Mouse (Mus musculus) cortical plate, adult 2 months (tissue): Measurements from ENCODE around the gene Tanc2. TPM values are rescaled to one million over a fixed set of nuclear protein-coding genes. Genes with fewer than 3 reads are reported as not detected.
A peak's percentile ranks its signal among the peaks of the same experiment; 100 is the strongest.

ENCODE experiments used
- H3K27ac ChIP-seq: fragments of 200-500 bp; 2 replicates; pipeline ENCODE4 v1.5.1; 2012; ENCODE audit warnings: low read length, control low read depth, inconsistent platforms; ENCODE audit not compliant: insufficient read depth
- H3K4me1 ChIP-seq: fragments of 200-500 bp; 2 replicates; pipeline ENCODE4 v1.6.1; 2011; ENCODE audit warnings: low read length; ENCODE audit not compliant: control insufficient read depth, insufficient read depth
- H3K4me3 ChIP-seq: fragments of 200-500 bp; 2 replicates; pipeline ENCODE4 v1.5.1; 2011; ENCODE audit warnings: mild to moderate bottlenecking, low read length, control low read depth; ENCODE audit not compliant: insufficient read depth
- CTCF ChIP-seq: fragments of 200-500 bp; IDR thresholded peaks from 2 replicates; pipeline ENCODE4 v1.5.1; 2011; ENCODE audit warnings: mild to moderate bottlenecking, control low read depth, low read length; ENCODE audit not compliant: insufficient read depth; ENCODE audit errors: extremely low read depth
- POLR2A ChIP-seq: fragments of 200-500 bp; IDR thresholded peaks from 2 replicates; pipeline ENCODE4 v1.6.1; 2011; ENCODE audit warnings: mild to moderate bottlenecking, low read length, control low read depth; ENCODE audit not compliant: insufficient read depth; ENCODE audit errors: extremely low read depth
- polyA plus RNA-seq: library from polyadenylated mRNA; depleted of rRNA; stranded (reverse); fragments of >200 nt; gene quantifications from 2 replicates; pipeline ENCODE4 v1.2.3, GENCODE M21; 2012

Gene Tanc2
- polyA plus RNA-seq, 1 experiment = 58.5 TPM

DNA sequence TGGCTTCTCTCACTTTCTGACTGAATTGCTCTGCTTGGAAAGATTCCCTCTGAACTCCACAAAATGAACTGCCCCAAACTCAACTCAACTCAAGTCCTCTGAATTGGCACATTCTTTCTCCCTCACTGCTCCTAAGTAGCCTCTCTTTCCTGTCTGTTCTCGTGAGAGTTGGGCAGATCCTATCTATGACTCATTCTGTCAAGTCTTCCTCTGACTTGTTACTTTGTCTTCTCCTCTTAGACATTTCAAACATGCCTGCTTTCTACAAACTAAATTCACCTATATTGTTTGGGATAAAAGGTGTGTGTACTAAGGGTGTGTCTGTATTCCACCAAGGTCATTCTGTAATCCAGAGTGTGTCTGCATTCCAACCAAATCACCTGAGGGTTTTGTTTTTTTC, 309.4 kb downstream of the Tanc2 start:
- TF ChIP-seq POLR2A = no peak
- no peak for TF ChIP-seq CTCF
- no peak overlapping the region for H3K4me3 ChIP-seq
- no peak overlapping the region for H3K27ac ChIP-seq
- H3K4me1 ChIP-seq = peaks cover 3% of the 10 kb centered on the region; the same call in 1 of the 2 replicates

DNA sequence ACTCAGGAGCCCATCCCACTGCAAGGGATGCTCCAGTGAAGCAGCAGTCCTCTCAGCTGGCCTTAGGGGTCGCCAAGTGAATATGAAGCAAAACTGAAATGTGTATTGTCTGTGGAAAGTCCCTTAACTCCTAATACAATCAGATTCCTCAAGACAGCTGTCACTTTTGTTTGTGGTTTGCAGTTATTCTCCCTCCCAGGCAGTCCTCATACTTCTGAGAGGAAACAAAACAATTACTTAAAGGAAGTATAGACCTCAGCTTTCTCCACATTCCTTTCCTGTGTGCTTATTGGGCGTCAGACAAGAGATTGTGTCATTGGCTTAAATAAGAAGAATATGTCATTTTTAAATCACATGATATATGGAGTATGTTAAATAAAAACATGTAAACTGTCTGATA, 311.7 kb downstream of the Tanc2 start:
- H3K27ac ChIP-seq = no peak overlapping the region
- H3K4me1 ChIP-seq = no peaks in the 10 kb centered on the region
- no peak overlapping the region for H3K4me3 ChIP-seq
- TF ChIP-seq CTCF (no peak), POLR2A (no peak)

DNA sequence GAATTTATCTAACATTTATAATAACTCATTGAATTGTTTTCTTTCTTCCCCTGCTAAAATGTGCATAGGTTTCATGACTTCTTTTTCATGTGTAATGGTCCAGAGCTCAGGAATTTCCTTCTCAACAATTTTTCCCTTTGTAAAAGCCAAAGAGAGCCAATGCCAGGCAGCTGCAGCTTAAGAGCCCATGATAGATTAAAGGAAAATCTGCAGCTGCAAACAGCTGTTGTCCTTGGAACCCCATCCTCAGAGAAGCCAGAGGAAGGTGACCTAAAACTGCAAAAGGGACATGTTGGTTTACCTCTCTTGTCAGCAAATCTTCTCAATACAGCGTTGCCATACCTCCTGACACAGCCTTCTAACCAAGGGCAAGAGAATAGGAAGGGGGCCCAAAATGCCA, 313.2 kb downstream of the Tanc2 start:
- no peaks in the 10 kb centered on the region for H3K4me1 ChIP-seq

DNA sequence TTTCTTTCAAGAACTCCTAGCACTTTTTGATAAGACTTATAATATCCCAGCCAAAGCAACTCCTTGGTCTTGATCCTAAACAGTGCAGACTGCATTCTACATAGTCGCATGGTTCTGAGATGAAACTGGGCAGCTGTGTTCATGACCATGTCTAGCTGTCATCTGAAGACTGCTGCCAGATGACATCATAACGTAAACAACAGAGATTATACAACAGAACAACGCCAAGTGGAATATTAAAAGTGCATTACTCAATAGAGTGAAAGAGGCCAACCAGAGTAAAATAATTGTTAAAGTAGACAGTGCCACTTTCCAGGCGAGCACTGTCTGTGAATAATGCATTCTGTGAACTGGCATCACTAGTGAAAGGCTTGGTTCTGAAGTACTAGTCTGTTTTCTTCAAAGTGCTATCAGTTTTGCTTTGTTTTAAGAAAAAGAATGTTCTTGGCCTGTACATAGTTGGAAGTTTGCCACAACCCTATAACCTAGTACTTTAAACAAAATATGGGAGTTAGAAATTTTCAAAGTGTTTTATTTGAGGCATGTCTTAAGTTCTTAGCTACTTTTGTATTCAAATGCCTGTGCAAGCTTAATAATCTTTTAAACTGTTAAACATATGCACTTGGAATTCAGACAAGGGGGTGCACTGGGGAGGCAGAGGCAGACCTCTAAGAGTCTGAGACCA, 315.9 kb downstream of the Tanc2 start:
- no peak overlapping the region for H3K27ac ChIP-seq
- no peaks in the 10 kb centered on the region; the same call in 1 of the 2 replicates for H3K4me1 ChIP-seq
- no peak for TF ChIP-seq POLR2A
- TF ChIP-seq CTCF = no peak
- no peak overlapping the region for H3K4me3 ChIP-seq

More for the DNA sequence above, 313.2 kb downstream of the Tanc2 start:
- H3K27ac ChIP-seq = no peak overlapping the region
- no peak overlapping the region for H3K4me3 ChIP-seq
- TF ChIP-seq POLR2A (no peak), CTCF (no peak)

DNA sequence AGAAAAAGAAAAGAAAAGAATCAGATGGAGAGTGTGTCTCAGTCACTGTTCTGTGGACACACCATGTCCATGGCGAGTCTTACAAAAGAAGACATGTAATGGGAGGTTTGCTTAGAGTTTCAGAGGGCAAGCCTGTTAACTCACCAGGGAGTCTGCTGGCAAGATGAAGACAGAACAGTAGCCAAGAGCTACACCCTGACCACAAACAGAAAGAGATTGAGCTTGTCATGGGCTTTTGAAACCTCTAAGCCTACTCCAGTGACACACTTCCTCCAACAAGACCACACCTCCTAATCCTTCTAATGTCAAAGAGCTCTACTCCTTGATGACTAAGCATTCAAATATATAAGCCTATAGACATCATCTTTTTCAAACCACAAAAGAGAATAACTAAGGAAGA, 317.6 kb downstream of the Tanc2 start:
- no peak overlapping the region for H3K4me3 ChIP-seq
- no peak overlapping the region for H3K27ac ChIP-seq
- no peaks in the 10 kb centered on the region; the same call in 1 of the 2 replicates for H3K4me1 ChIP-seq
- no peak for TF ChIP-seq CTCF
- no peak for TF ChIP-seq POLR2A

DNA sequence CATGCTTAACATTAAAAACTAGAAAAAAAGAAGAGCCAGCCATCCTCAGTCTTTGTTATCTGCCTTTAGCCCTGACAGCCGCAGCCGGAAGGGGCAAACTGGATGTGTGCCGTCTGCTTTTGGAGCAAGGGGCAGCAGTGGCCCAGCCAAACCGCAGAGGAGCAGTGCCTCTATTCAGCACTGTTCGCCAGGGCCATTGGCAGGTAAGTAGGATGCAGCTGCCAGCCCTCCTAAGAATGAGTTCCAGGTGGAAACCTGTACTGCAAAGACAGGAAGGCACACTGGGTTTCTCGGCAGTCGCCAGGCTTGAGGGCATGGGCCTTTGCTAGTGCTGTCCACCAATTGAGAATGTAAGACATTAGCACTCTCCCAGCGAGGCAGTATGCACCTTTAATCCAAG, 319.1 kb downstream of the Tanc2 start:
- peaks cover 2% of the 10 kb centered on the region for H3K4me1 ChIP-seq
- H3K27ac ChIP-seq = no peak overlapping the region
- H3K4me3 ChIP-seq = no peak overlapping the region
- TF ChIP-seq POLR2A (no peak), CTCF (no peak)

DNA sequence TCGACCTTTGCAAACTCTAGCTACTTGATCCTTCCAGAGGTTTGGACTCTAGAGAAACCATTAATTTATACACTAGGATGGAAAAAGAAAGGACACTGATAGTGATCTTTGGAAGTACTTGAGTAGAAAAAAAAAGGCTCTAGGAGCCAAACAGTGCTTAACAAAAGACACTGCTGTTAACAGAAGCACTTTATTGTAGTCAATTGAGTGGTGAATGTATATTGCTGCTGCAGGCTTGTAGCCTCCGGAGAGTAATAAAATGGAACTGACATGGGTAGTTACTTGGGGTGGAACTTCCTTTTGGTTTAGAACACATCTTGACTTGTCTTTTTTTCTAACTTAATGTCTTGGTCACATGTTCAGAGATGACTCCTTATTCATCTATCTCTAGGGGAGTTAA, 319.8 kb downstream of the Tanc2 start:
- no peak overlapping the region for H3K4me3 ChIP-seq
- no peak overlapping the region for H3K27ac ChIP-seq
- TF ChIP-seq POLR2A (no peak), CTCF (no peak)
- peaks cover 2% of the 10 kb centered on the region for H3K4me1 ChIP-seq

DNA sequence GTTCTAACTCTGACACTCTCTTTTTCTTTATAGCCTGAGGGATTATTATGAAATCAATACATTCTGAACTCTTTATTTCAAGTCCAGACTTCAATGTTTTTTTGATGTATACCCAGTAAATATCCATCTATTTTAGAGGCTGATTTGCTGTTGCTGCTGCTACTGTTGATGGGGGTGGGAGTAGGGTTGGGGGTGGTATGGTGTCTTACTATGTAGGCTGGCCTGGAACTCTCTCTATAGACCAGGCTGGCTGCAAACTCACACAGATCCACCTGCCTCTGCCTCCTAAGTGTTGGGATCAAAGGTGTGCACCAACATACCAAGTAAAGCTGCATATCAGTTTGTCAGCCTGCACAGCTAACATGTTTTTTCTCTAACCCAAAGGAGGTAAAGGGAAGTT, 321.4 kb downstream of the Tanc2 start:
- Histone ChIP-seq H3K4me1 (peaks cover 2% of the 10 kb centered on the region), H3K4me3 (no peak overlapping the region), H3K27ac (no peak overlapping the region)
- no peak for TF ChIP-seq CTCF
- no peak for TF ChIP-seq POLR2A

DNA sequence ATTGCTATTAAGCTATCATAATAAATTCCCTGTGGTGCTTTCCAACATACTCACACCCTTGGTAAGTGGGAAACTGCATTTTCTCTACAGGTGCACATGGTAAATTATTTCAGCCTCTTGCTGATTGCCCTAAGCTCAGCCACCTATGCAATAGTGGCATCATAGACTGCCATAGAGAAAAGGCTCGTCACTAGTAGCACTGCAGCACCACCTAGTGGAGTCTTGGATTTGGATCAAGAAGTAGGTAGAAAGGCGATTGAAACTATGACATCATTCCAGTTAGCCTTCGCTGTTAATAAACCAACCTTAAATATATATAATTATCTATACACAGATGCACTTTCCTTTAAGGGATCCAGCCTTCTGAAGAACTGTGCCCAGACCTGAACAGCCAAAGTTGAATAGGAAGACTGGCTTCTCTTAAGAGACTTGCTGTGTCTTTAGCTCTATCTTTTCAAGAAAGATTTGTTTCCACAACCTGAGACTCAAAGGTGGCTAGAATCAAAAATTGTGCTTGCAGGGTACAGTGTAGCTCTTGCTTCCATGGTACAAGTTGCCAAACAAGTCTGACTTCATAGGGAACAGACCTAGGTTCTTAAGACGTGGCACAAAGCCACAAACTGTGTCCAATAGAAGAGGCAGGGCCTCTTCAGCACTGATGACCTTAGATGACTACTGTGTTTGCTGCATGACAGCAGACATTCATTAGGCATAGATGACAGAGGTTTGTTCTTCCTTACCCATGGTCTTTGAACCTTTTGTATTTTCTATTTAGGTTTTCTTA, 322.0 kb downstream of the Tanc2 start:
- Histone ChIP-seq H3K27ac (no peak overlapping the region), H3K4me1 (peaks cover 2% of the 10 kb centered on the region), H3K4me3 (no peak overlapping the region)
- TF ChIP-seq POLR2A = no peak
- TF ChIP-seq CTCF = peak; percentile 82

DNA sequence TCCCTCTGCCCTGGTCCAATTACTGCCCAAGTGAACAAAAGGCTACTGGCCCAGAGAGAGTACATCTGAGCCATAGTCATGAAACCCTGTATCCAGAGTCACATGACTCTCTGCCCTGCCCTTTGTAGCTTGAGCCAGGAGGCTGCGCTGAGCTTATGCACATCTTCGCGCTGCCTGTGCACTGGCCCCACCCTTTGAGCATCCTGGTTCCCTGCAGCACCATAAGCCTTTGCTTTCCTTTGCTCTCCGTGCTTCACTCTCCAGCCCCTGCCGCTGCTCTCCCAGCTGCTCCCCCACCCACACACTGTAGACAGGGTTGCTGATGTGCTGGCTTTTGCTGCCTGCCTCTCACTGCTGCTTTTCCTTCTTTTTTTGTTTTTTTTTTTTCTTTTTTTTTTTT, 323.8 kb downstream of the Tanc2 start:
- Histone ChIP-seq H3K27ac (no peak overlapping the region), H3K4me3 (no peak overlapping the region), H3K4me1 (peaks cover 2% of the 10 kb centered on the region)
- TF ChIP-seq CTCF (no peak), POLR2A (no peak)
